31 mouse cellular contexts compared by ENCODE assay signal in the genomic region with DNA sequence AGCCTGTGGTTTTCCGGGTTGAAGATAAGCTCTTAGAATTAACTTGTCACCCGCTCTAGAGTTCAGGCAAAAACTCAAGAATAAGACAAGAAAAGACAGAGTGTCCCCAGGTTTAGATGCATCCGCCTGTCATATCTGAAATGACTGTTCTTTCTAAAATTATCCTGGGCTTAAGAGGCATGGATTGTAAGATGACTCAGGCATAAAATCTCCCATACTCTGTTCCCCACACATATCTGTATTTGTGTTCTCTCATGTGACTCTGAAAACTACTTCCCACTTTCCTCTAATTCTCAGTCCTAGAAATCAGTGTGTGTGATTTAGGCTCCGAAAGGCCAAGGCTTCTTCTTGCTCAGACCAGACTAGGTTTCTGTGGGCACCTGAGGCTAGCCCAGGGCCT.
A peak's percentile ranks its signal among the peaks of the same experiment; 100 is the strongest.
DNase-seq lines count a peak whose midpoint lies in the region; ATAC-seq and TF ChIP-seq lines count a peak whose summit lies in the region.
"Had no signal": no experiment of that assay in that cellular context is flagged by ENCODE, and none has a peak within 500 bp of the region (broad histone marks: within the 10 kb centered on the region; RNA-seq: fewer than 3 reads in every experiment).

No protein-coding gene starts in this region.

- no peak for TF ChIP-seq EP300 in heart, postnatal 0 days (IDR thresholded peaks at IDR 0.05; ENCODE audit: low read depth)

- WGBS in heart, embryonic 12.5 days: 63% methylated on average over 4 of the region's 4 CpGs
- WGBS in heart, postnatal 0 days: 55% methylated on average over 4 of the region's 4 CpGs

- no peak for TF ChIP-seq CTCF in heart, postnatal 0 days (IDR thresholded peaks at IDR 0.05; ENCODE audit: low read depth)
- no peak for TF ChIP-seq CTCF in bone marrow macrophage, adult 2 months (IDR thresholded peaks at IDR 0.05; ENCODE audit: low read depth, low read length)

- no peak for DNase-seq in frontal cortex, postnatal 10 days (ENCODE audit: low spot score in 2 of 2)
- DNase-seq in heart, postnatal 25 days (ENCODE audit: low spot score): no peak
- DNase-seq in heart, postnatal 0 days (ENCODE audit: low spot score): peak; percentile 57
- DNase-seq in heart, postnatal 10 days: no peak
- DNase-seq in yolk sac, embryonic 10.5 days (ENCODE audit: low spot score): no peak
- DNase-seq: adrenal gland, adult 2 months; adrenal gland, postnatal 36 days; cerebellum, adult 9-10 months; cerebellum, postnatal 36 days; embryo, embryonic 11 days; kidney, adult 9 months; kidney, postnatal 14 days; liver, embryonic 13.5 days; lung, adult 2 months; lung, postnatal 10 days; thymus, postnatal 14 days had no signal

- H3K4me2 ChIP-seq in heart, embryonic 12.5 days: no peak overlapping the region
- H3K4me2 ChIP-seq in heart, postnatal 0 days (ENCODE audit: low read depth, low read length): no peak overlapping the region
- H3K4me2 ChIP-seq: embryonic facial prominence, embryonic 12.5 days; hindbrain, embryonic 12.5 days; limb, embryonic 15.5 days; liver, embryonic 13.5 days; midbrain, embryonic 13.5 days; stomach, embryonic 15.5 days had no signal

- H3K27ac ChIP-seq in heart, embryonic 12.5 days (ENCODE audit: poor library complexity, severe bottlenecking): peak overlapping the region; percentile 65
- peak overlapping the region; percentile 68 for H3K27ac ChIP-seq in heart, postnatal 0 days (ENCODE audit: low read depth)
- peak overlapping the region; percentile 47 for H3K27ac ChIP-seq in bone marrow macrophage, adult 2 months (ENCODE audit: insufficient read depth, low read depth, low read length)
- H3K27ac ChIP-seq: embryonic facial prominence, embryonic 12.5 days; hindbrain, embryonic 12.5 days; hindbrain, postnatal 0 days; limb, embryonic 10.5 days; limb, embryonic 15.5 days; liver, embryonic 13.5 days; macrophage; midbrain, embryonic 13.5 days; stomach, embryonic 15.5 days had no signal

- peak; percentile 74 for ATAC-seq in frontal cortex, adult (ENCODE audit: low TSS enrichment)
- ATAC-seq in heart, embryonic 12.5 days (ENCODE audit: insufficient number of reproducible peaks, low FRiP score): no peak
- peak; percentile 58; the same call in 1 of the 2 replicates for ATAC-seq in heart, postnatal 0 days (ENCODE audit: insufficient read depth, low read depth)
- ATAC-seq: activated CD4-positive, CD25-positive, alpha-beta regulatory T cell, adult 4 months; forebrain, embryonic 14.5 days; hindbrain, postnatal 0 days; intestine, postnatal 0 days; midbrain, embryonic 13.5 days had no signal

- intact Hi-C loops in heart, postnatal 25 days (cut with DNase I): no loop called here
- intact Hi-C loops in heart, postnatal 10 days (cut with DNase I): no loop called here

- H3K36me3 ChIP-seq in heart, embryonic 12.5 days: peaks cover 12% of the 10 kb centered on the region
- peaks cover 5% of the 10 kb centered on the region; the same call in 1 of the 2 replicates for H3K36me3 ChIP-seq in heart, postnatal 0 days (replicated peaks; ENCODE audit: control insufficient read depth, insufficient read depth, low read length)
- H3K36me3 ChIP-seq: embryonic facial prominence, embryonic 12.5 days; hindbrain, embryonic 12.5 days; limb, embryonic 10.5 days; limb, embryonic 15.5 days; liver, embryonic 13.5 days; midbrain, embryonic 13.5 days; stomach, embryonic 15.5 days had no signal

- H3K27me3 ChIP-seq in heart, embryonic 12.5 days (replicated peaks): no peaks in the 10 kb centered on the region
- H3K27me3 ChIP-seq in heart, postnatal 0 days (ENCODE audit: control insufficient read depth, insufficient read depth, low read length): no peaks in the 10 kb centered on the region
- H3K27me3 ChIP-seq: CH12.LX; embryonic facial prominence, embryonic 12.5 days; hindbrain, embryonic 12.5 days; limb, embryonic 15.5 days; liver, embryonic 13.5 days; midbrain, embryonic 13.5 days; stomach, embryonic 15.5 days had no signal

- H3K4me3 ChIP-seq in heart, embryonic 12.5 days: no peak overlapping the region
- no peak overlapping the region for H3K4me3 ChIP-seq in heart, postnatal 0 days (ENCODE audit: low read depth, low read length)
- no peak overlapping the region for H3K4me3 ChIP-seq in bone marrow macrophage, adult 2 months (ENCODE audit: insufficient read depth, low read length)
- H3K4me3 ChIP-seq: embryonic facial prominence, embryonic 12.5 days; hindbrain, embryonic 12.5 days; limb, embryonic 10.5 days; limb, embryonic 15.5 days; liver, embryonic 13.5 days; midbrain, embryonic 13.5 days; stomach, embryonic 15.5 days had no signal

- no peaks in the 10 kb centered on the region for H3K9me3 ChIP-seq in heart, embryonic 12.5 days (replicated peaks)
- no peaks in the 10 kb centered on the region; the same call in 1 of the 2 replicates for H3K9me3 ChIP-seq in heart, postnatal 0 days (replicated peaks; ENCODE audit: control insufficient read depth, low read length)
- H3K9me3 ChIP-seq: embryonic facial prominence, embryonic 12.5 days; hindbrain, embryonic 12.5 days; limb, embryonic 10.5 days; limb, embryonic 15.5 days; liver, embryonic 13.5 days; midbrain, embryonic 13.5 days; stomach, embryonic 15.5 days had no signal

- H3K9ac ChIP-seq in heart, embryonic 12.5 days: no peak overlapping the region
- no peak overlapping the region for H3K9ac ChIP-seq in heart, postnatal 0 days (replicated peaks; ENCODE audit: low read depth, low read length)
- H3K9ac ChIP-seq: embryonic facial prominence, embryonic 12.5 days; hindbrain, embryonic 12.5 days; limb, embryonic 15.5 days; liver, embryonic 13.5 days; midbrain, embryonic 13.5 days; stomach, embryonic 15.5 days had no signal

- peaks cover 20% of the 10 kb centered on the region for H3K4me1 ChIP-seq in heart, embryonic 12.5 days (replicated peaks)
- no peaks in the 10 kb centered on the region; the same call in 1 of the 2 replicates for H3K4me1 ChIP-seq in heart, postnatal 0 days (ENCODE audit: control insufficient read depth, insufficient read depth)
- H3K4me1 ChIP-seq in bone marrow macrophage, adult 2 months (ENCODE audit: control insufficient read depth, insufficient read depth, low read length): peaks cover 10% of the 10 kb centered on the region
- H3K4me1 ChIP-seq: embryonic facial prominence, embryonic 12.5 days; hindbrain, embryonic 12.5 days; limb, embryonic 10.5 days; limb, embryonic 15.5 days; liver, embryonic 13.5 days; midbrain, embryonic 13.5 days; stomach, embryonic 15.5 days had no signal

- TF ChIP-seq POLR2A in bone marrow macrophage, adult 2 months (IDR thresholded peaks at IDR 0.05; ENCODE audit: borderline replicate concordance, low read depth, low read length): no peak
